Mouse (Mus musculus): Measurements from ENCODE around the gene Gm29289. TPM values are rescaled to one million over a fixed set of nuclear protein-coding genes. Genes with fewer than 3 reads are reported as not detected.
"Not testable (repeated sequence)": the region's sequence is repeated elsewhere in the genome, so short reads cannot be mapped to it uniquely, and the experiment has no call there.

Gm29289 gene
- total RNA-seq (2021), result not detected
- polyA plus RNA-seq (2012; rRNA removed), result not detected in 2 replicates
- long read RNA-seq, result 0 reads

DNA sequence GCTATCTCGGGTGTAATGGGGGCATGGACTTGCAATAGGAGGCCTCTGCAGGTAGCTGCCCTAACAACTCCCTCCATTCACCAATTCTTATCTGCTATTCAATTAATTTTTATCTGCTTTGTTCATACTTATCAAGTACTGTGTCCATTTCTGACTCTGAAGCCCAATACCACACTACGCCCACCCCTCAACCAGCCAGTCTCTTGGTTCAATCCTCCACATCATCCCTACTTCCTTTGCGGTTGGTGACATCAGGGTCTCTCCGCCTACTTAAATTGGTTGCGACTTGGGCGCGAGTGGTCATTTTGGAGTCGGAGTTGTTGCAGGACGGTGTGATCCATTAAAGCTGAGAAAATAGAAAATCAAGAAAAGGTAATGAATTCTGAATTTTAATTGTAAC, at the start of gene Gm29289:
Gene Gm29289, plus strand, starts transcription at position 301 of the 400 bp plus-strand sequence.
- H3K9ac ChIP-seq (ENCODE audit: low read depth, low read length); H3K36me3 ChIP-seq (ENCODE audit: control insufficient read depth, insufficient read depth, low read length); H3K27me3 ChIP-seq (ENCODE audit: control insufficient read depth, insufficient read depth, low read length); H3K79me2 ChIP-seq (replicated peaks; ENCODE audit: control insufficient read depth, insufficient read depth, low read length); H3K4me1 ChIP-seq (ENCODE audit: control insufficient read depth, insufficient read depth, low read length); intact Hi-C loops (cut with DNase I); DNase-seq; H3K4me3 ChIP-seq; H3K27ac ChIP-seq: not testable (repeated sequence)
- no CpG with 5 or more reads among the region's 9 CpGs for WGBS

DNA sequence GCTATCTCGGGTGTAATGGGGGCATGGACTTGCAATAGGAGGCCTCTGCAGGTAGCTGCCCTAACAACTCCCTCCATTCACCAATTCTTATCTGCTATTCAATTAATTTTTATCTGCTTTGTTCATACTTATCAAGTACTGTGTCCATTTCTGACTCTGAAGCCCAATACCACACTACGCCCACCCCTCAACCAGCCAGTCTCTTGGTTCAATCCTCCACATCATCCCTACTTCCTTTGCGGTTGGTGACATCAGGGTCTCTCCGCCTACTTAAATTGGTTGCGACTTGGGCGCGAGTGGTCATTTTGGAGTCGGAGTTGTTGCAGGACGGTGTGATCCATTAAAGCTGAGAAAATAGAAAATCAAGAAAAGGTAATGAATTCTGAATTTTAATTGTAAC, 31.7 kb upstream of the Gm29289 start, which contains the start of gene Gm10352:
Gene Gm10352, plus strand, starts transcription at position 301 of the 400 bp plus-strand sequence.
- H3K4me1 ChIP-seq (ENCODE audit: control insufficient read depth, insufficient read depth, low read length); H3K27me3 ChIP-seq (ENCODE audit: control insufficient read depth, insufficient read depth, low read length); DNase-seq; H3K36me3 ChIP-seq (ENCODE audit: control insufficient read depth, insufficient read depth, low read length); H3K79me2 ChIP-seq (replicated peaks; ENCODE audit: control insufficient read depth, insufficient read depth, low read length); H3K9ac ChIP-seq (ENCODE audit: low read depth, low read length); H3K4me3 ChIP-seq; H3K27ac ChIP-seq; intact Hi-C loops (cut with DNase I): not testable (repeated sequence)
- no CpG with 5 or more reads among the region's 9 CpGs for WGBS

Other genes with a start within 250 kb of the Gm29289 start
- not detected for gene H2al2b, start 211.9 kb upstream of the Gm29289 start, total RNA-seq (2021)
- gene H2al2b, start 211.9 kb upstream of the Gm29289 start, polyA plus RNA-seq (2012; rRNA removed), result not detected in 2 replicates
- not detected for gene Gm4064, start 136.4 kb upstream of the Gm29289 start, total RNA-seq (2021)
- gene Gm4064, start 136.4 kb upstream of the Gm29289 start, polyA plus RNA-seq (2012; rRNA removed), result not detected in 2 replicates
- gene Rbmy, start 101.9 kb upstream of the Gm29289 start, total RNA-seq (2021), result not detected
- not detected in 2 replicates for gene Rbmy, start 101.9 kb upstream of the Gm29289 start, polyA plus RNA-seq (2012; rRNA removed)
- not detected for gene Gm10256, start 101.9 kb upstream of the Gm29289 start, total RNA-seq (2021)
- not detected in 2 replicates for gene Gm10256, start 101.9 kb upstream of the Gm29289 start, polyA plus RNA-seq (2012; rRNA removed)
- gene Gm10352, start 31.6 kb upstream of the Gm29289 start, total RNA-seq (2021), result not detected
- gene Gm10352, start 31.6 kb upstream of the Gm29289 start, polyA plus RNA-seq (2012; rRNA removed), result not detected in 2 replicates